Mouse (Mus musculus) CH12.LX (cell line): ENCODE data around the gene Tradd. TPM values are rescaled to one million over a fixed set of nuclear protein-coding genes. Genes with fewer than 3 reads are reported as not detected.

Experiments
- DNase-seq: peaks from one replicate; pipeline ENCODE4 v3.0.0-alpha.2; 2013; ENCODE audit errors: extremely low read depth
- H3K27ac ChIP-seq: 2 replicates; pipeline ENCODE4 v1.5.1; 2012; ENCODE audit warnings: low read depth, mild to moderate bottlenecking, control low read depth, moderate library complexity; ENCODE audit not compliant: insufficient read depth
- H3K27me3 ChIP-seq: replicated peaks from 2 replicates; pipeline ENCODE3; 2012; ENCODE audit warnings: inconsistent platforms
- H3K36me3 ChIP-seq, 2 experiments: replicated peaks in 1 of 2; 2 replicates each; pipeline versions ENCODE3 to v1.6.1; 2012; ENCODE audit warnings: inconsistent platforms in 1 of 2, low read length in 1 of 2, mild to moderate bottlenecking in 1 of 2, mixed read lengths in 1 of 2, moderate library complexity in 1 of 2; ENCODE audit not compliant: control insufficient read depth in 1 of 2, insufficient read depth in 1 of 2
- H3K4me1 ChIP-seq, 2 experiments: 2 replicates each; pipeline ENCODE4 v1.6.1; 2012; ENCODE audit warnings: inconsistent platforms in 1 of 2, moderate library complexity in 1 of 2; ENCODE audit not compliant: insufficient read depth in 2 of 2, control insufficient read depth in 1 of 2
- H3K4me2 ChIP-seq: 2 replicates; pipeline ENCODE4 v1.6.1; 2012; ENCODE audit warnings: low read depth, mild to moderate bottlenecking, control low read depth; ENCODE audit not compliant: poor library complexity, insufficient read depth, severe bottlenecking
- H3K4me3 ChIP-seq, 3 experiments: fragments of 150-350 bp in 1 of 3; sonication (generic) in 1 of 3; replicated peaks in 1 of 3; 2 replicates each; pipeline versions ENCODE3 to v1.5.1; 2011 to 2012; ENCODE audit warnings: low read depth in 2 of 3, low read length in 2 of 3, mild to moderate bottlenecking in 2 of 3, moderate library complexity in 2 of 3, control low read depth in 1 of 3, improper control_type of control experiment in 1 of 3, inconsistent platforms in 1 of 3, mixed read lengths in 1 of 3; ENCODE audit not compliant: poor library complexity in 1 of 3
- H3K79me2 ChIP-seq: replicated peaks from 2 replicates; pipeline ENCODE4 v1.6.1; 2012; ENCODE audit warnings: mild to moderate bottlenecking, moderate library complexity; ENCODE audit not compliant: control insufficient read depth, poor library complexity, insufficient read depth, severe bottlenecking; ENCODE audit errors: extremely low read depth
- H3K9ac ChIP-seq: 2 replicates; pipeline ENCODE4 v1.6.1; 2012; ENCODE audit warnings: low read depth, mild to moderate bottlenecking, control low read depth, moderate library complexity; ENCODE audit not compliant: insufficient read depth
- H3K9me3 ChIP-seq: replicated peaks from 2 replicates; pipeline ENCODE3; 2012; ENCODE audit warnings: low read length, inconsistent platforms, mixed read lengths
- BHLHE40 ChIP-seq: IDR thresholded peaks from 2 replicates; pipeline ENCODE4 v1.6.1; 2011; ENCODE audit warnings: mild to moderate bottlenecking, low read depth, low read length, improper control_type of control experiment
- CHD1 ChIP-seq: IDR thresholded peaks from 2 replicates; pipeline ENCODE4 v1.6.1; 2012; ENCODE audit warnings: low read depth, low read length, improper control_type of control experiment, inconsistent platforms
- CHD2 ChIP-seq: IDR thresholded peaks from 2 replicates; pipeline ENCODE4 v1.6.1; 2011; ENCODE audit warnings: low read length, improper control_type of control experiment
- CTCF ChIP-seq, 2 experiments: IDR thresholded peaks in 1 of 2; conservative IDR thresholded peaks in 1 of 2; 2 replicates each; pipeline ENCODE4 v1.5.1; 2011 to 2012; ENCODE audit warnings: low read depth in 2 of 2, low read length in 2 of 2, improper control_type of control experiment in 1 of 2, inconsistent platforms in 1 of 2, mild to moderate bottlenecking in 1 of 2, moderate library complexity in 1 of 2
- E2F4 ChIP-seq: IDR thresholded peaks from 2 replicates; pipeline ENCODE4 v1.6.1; 2011; ENCODE audit warnings: low read depth, low read length, improper control_type of control experiment; ENCODE audit not compliant: insufficient replicate concordance
- ELF1 ChIP-seq: IDR thresholded peaks from 2 replicates; pipeline ENCODE4 v1.6.1; 2014; ENCODE audit warnings: low read depth, mild to moderate bottlenecking, inconsistent platforms, low read length, improper control_type of control experiment
- GABPA ChIP-seq: IDR thresholded peaks from 2 replicates; pipeline ENCODE4 v1.6.1; 2012; ENCODE audit warnings: low read depth, low read length, improper control_type of control experiment, inconsistent platforms; ENCODE audit not compliant: insufficient replicate concordance
- HCFC1 ChIP-seq: IDR thresholded peaks from 2 replicates; pipeline ENCODE4 v1.6.1; 2012; ENCODE audit warnings: low read depth, mild to moderate bottlenecking, inconsistent platforms, low read length, improper control_type of control experiment
- IRF4 ChIP-seq: IDR thresholded peaks from 2 replicates; pipeline ENCODE4 v1.6.1; 2014; ENCODE audit warnings: low read depth, mild to moderate bottlenecking, inconsistent platforms, low read length, improper control_type of control experiment
- JUND ChIP-seq: conservative IDR thresholded peaks from 2 replicates; pipeline ENCODE4 v1.6.1; 2011; ENCODE audit warnings: low read depth, low read length, improper control_type of control experiment
- KAT2A ChIP-seq: IDR thresholded peaks from 2 replicates; pipeline ENCODE4 v1.6.1; 2012; ENCODE audit warnings: low read length, improper control_type of control experiment, inconsistent platforms; ENCODE audit not compliant: insufficient replicate concordance
- MAFK ChIP-seq: IDR thresholded peaks from 2 replicates; pipeline ENCODE4 v1.6.1; 2011; ENCODE audit warnings: low read length, improper control_type of control experiment; ENCODE audit not compliant: insufficient replicate concordance
- MAX ChIP-seq: IDR thresholded peaks from 2 replicates; pipeline ENCODE4 v1.6.1; 2011; ENCODE audit warnings: low read length, improper control_type of control experiment
- MAZ ChIP-seq: IDR thresholded peaks from 2 replicates; pipeline ENCODE4 v1.6.1; 2012; ENCODE audit warnings: low read depth, mild to moderate bottlenecking, inconsistent platforms, low read length, improper control_type of control experiment, moderate library complexity
- MEF2A ChIP-seq: IDR thresholded peaks from 2 replicates; pipeline ENCODE4 v1.6.1; 2014; ENCODE audit warnings: low read depth, mild to moderate bottlenecking, inconsistent platforms, low read length, improper control_type of control experiment, borderline replicate concordance
- MXI1 ChIP-seq: IDR thresholded peaks from 2 replicates; pipeline ENCODE4 v1.6.1; 2011; ENCODE audit warnings: mild to moderate bottlenecking, low read depth, low read length, improper control_type of control experiment
- NRF1 ChIP-seq: IDR thresholded peaks from 2 replicates; pipeline ENCODE4 v1.6.1; 2014; ENCODE audit warnings: low read depth, mild to moderate bottlenecking, inconsistent platforms, low read length, improper control_type of control experiment, moderate library complexity
- PAX5 ChIP-seq: IDR thresholded peaks from 2 replicates; pipeline ENCODE4 v1.6.1; 2012; ENCODE audit warnings: low read length, inconsistent platforms, mixed read lengths
- POLR2A ChIP-seq: IDR thresholded peaks from 2 replicates; pipeline ENCODE4 v1.6.1; 2011; ENCODE audit warnings: low read depth, mild to moderate bottlenecking, improper control_type of control experiment, low read length
- POLR2AphosphoS2 ChIP-seq: IDR thresholded peaks from 2 replicates; pipeline ENCODE4 v1.6.1; 2011; ENCODE audit warnings: low read depth, low read length, improper control_type of control experiment
- RAD21 ChIP-seq: IDR thresholded peaks from 2 replicates; pipeline ENCODE4 v1.6.1; 2011; ENCODE audit warnings: low read depth, mild to moderate bottlenecking, low read length, improper control_type of control experiment, moderate library complexity
- RCOR1 ChIP-seq: conservative IDR thresholded peaks from 2 replicates; pipeline ENCODE4 v1.6.1; 2012; ENCODE audit warnings: low read depth, mild to moderate bottlenecking, inconsistent platforms, low read length, improper control_type of control experiment
- SIN3A ChIP-seq: IDR thresholded peaks from 2 replicates; pipeline ENCODE4 v1.6.1; 2012; ENCODE audit warnings: low read length, improper control_type of control experiment, inconsistent platforms
- SMC3 ChIP-seq: IDR thresholded peaks from 2 replicates; pipeline ENCODE4 v1.6.1; 2011; ENCODE audit warnings: low read depth, low read length, improper control_type of control experiment
- TBP ChIP-seq: conservative IDR thresholded peaks from 2 replicates; pipeline ENCODE4 v1.6.1; 2011; ENCODE audit warnings: low read depth, low read length, improper control_type of control experiment
- UBTF ChIP-seq: IDR thresholded peaks from 2 replicates; pipeline ENCODE4 v1.6.1; 2012; ENCODE audit warnings: low read depth, mild to moderate bottlenecking, inconsistent platforms, low read length, improper control_type of control experiment, moderate library complexity
- USF1 ChIP-seq: IDR thresholded peaks from 2 replicates; pipeline ENCODE4 v1.6.1; 2014; ENCODE audit warnings: low read depth, mild to moderate bottlenecking, inconsistent platforms, low read length, improper control_type of control experiment
- USF2 ChIP-seq: conservative IDR thresholded peaks from 2 replicates; pipeline ENCODE4 v1.6.1; 2011; ENCODE audit warnings: low read depth, low read length, improper control_type of control experiment
- ZC3H11A ChIP-seq: IDR thresholded peaks from 2 replicates; pipeline ENCODE4 v1.6.1; 2012; ENCODE audit warnings: low read depth, mild to moderate bottlenecking, inconsistent platforms, low read length, improper control_type of control experiment
- ZKSCAN1 ChIP-seq: IDR thresholded peaks from 2 replicates; pipeline ENCODE4 v1.6.1; 2012; ENCODE audit warnings: low read depth, inconsistent platforms, low read length, improper control_type of control experiment, borderline replicate concordance
- ZMIZ1 ChIP-seq: IDR thresholded peaks from 2 replicates; pipeline ENCODE4 v1.6.1; 2012; ENCODE audit warnings: low read depth, mild to moderate bottlenecking, inconsistent platforms, low read length, improper control_type of control experiment
- ZNF384 ChIP-seq: IDR thresholded peaks from 2 replicates; pipeline ENCODE4 v1.6.1; 2012; ENCODE audit warnings: low read depth, low read length, improper control_type of control experiment, inconsistent platforms
- dilution Hi-C: fragments of 300-500 bp; cut with MboI; formaldehyde crosslinking; loops from 2 replicates; pipeline ENCODE4 v1.14.3; 2020; ENCODE audit warnings: low sequenced_read_pairs; ENCODE audit not compliant: extremely low pct_unique_long_range_greater_than_20kb, extremely low pct_ligation_motif_present
- in situ Hi-C: fragments of 300-500 bp; cut with MboI; formaldehyde crosslinking; loops from 3 replicates; pipeline ENCODE4 v1.14.3; 2019; ENCODE audit warnings: low sequenced_read_pairs, low pct_ligation_motif_present, low pct_unique_long_range_greater_than_20kb, mixed read lengths
- polyA plus RNA-seq: library from polyadenylated mRNA; unstranded; fragments of >175 nt; gene quantifications from 2 replicates; pipeline ENCODE4 v1.2.1, GENCODE M21; 2012; ENCODE audit warnings: low read depth; ENCODE audit not compliant: insufficient read length
- total RNA-seq, 2 experiments: library from RNA; depleted of rRNA; stranded (reverse); fragments of 300-350 nt in 1 of 2; fragments of >200 nt in 1 of 2; gene quantifications; 2 replicates each; pipeline ENCODE4 v1.2.3; 2012 to 2014

Gene Tradd
- total and polyA plus RNA-seq, 3 experiments: 18.6 to 30.8 (median 20.4) TPM

DNA sequence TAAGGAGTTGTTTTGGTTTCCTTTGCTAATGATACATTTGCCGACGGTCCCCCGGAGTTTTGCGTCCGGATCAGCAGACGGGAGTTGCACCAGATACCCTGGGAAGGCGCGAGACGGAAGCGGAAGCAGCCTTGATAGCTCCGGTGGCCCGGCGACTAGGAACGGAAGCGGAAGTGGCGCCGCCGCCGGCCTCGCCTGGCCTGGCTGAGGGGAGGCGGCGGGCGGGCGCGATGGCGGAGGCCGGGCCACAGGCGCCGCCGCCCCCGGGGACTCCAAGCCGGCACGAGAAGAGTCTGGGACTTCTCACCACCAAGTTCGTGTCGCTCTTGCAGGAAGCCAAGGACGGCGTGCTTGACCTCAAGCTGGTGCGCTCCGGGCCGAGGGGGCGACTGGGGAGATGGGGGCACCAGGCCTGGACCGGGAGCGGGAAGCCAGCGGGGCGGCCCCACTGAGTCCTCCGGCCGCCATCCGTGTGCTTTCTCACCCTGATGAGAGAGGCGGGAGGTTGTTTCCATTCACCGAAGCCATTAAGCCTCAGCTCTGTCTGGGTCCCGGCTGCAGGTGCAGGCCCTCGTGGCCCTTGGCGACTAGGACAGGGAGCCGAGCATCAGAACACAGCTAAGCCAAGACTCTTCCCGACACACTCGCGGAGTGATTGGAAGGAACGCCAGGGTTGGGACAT, 33.2 kb upstream of the Tradd start, which contains the start of gene E2f4 (continued):
- TF ChIP-seq NRF1: peak; percentile 43
- peak; percentile 66; the same call in 1 of the 2 replicates for TF ChIP-seq POLR2AphosphoS2
- TF ChIP-seq MAX: no peak
- no peak for TF ChIP-seq BHLHE40
- TF ChIP-seq E2F4: no peak
- peak; percentile 99 for TF ChIP-seq ELF1
- peak; percentile 87 for TF ChIP-seq HCFC1
- no peak for TF ChIP-seq GABPA
- TF ChIP-seq JUND: no peak
- TF ChIP-seq IRF4: peak; percentile 57; the same call in 1 of the 2 replicates
- TF ChIP-seq MXI1: peak; percentile 70
- peak; percentile 85 for TF ChIP-seq POLR2A
- no peak for TF ChIP-seq ZC3H11A
- TF ChIP-seq MEF2A: peak; percentile 67
- 0 out of 2 replicates have a peak, but pooled peaks have one; percentile 27 for TF ChIP-seq TBP

DNA sequence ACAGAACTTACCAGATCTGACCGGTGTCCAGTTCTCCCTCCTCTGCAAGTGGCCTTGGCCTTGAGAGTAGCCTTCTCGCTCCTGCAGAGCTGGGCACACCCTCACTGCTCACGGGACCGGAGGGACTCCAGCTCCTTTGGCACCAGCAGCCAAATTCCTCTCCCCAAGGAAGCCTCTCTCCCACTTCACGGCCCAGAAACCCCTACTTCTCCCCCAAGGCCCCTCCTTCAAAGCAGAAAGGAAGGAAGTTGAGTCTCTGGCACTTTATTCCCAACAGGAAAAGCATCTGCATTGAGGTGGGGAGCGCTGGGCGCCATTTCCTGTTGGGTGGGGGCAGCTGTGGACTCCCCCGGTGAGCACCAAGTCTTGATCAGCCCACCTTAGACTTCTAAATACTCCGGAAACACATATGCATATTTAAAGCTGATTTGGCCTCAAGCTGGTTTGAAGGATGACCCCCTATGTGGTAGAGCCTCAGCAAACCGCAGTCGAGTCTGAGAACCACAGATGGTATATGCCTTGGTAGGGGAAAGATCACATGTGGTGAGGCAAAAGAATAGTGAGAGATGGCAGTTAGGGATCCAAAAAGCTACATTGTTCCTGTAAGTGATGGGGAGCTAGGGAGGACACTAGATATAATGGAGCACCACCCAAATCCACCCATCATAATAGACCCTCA, 31.6 kb upstream of the Tradd start, which contains the start of gene Exoc3l:
TSS of gene Exoc3l (minus strand) at position 207 of the 679 bp plus-strand sequence.
- Histone ChIP-seq H3K36me3 (peaks cover 11 to 38% of the 10 kb centered on the region in 2 experiments), H3K4me1 (peaks cover 8 to 47% of the 10 kb centered on the region in 2 experiments), H3K27ac (peak within 1 kb of the TSS; percentile 65), H3K9me3 (no peaks in the 10 kb centered on the region), H3K27me3 (no peaks in the 10 kb centered on the region), H3K4me2 (peak within 1 kb of the TSS; percentile 88), H3K9ac (peak within 1 kb of the TSS; percentile 45), H3K4me3 (peak within 1 kb of the TSS; percentile 82 to 96 (median 89)), H3K79me2 (peaks cover 26% of the 10 kb centered on the region)
- dilution Hi-C loops: no loop called here
- in situ Hi-C loops: no loop called here
- peak; percentile 60 for DNase-seq
- TF ChIP-seq KAT2A (no peak), TBP (peak; percentile 54; the same call in 1 of the 2 replicates), USF2 (no peak), JUND (no peak), PAX5 (no peak), ZKSCAN1 (no peak), MAFK (no peak), UBTF (no peak), POLR2A (no peak), MAX (peak; percentile 49; the same call in 1 of the 2 replicates), MAZ (no peak), SIN3A (no peak), POLR2AphosphoS2 (no peak), ZNF384 (no peak), CTCF (conservative IDR thresholded peaks at IDR 0.05 in 1 of 2, IDR thresholded peaks at IDR 0.05 in 1 of 2; ENCODE audit: low read depth in 2 of 2, low read length in 2 of 2) (no peak), ELF1 (no peak), CHD2 (no peak), ZC3H11A (no peak), GABPA (no peak), HCFC1 (no peak), BHLHE40 (no peak; the same call in 1 of the 2 replicates), MXI1 (0 out of 2 replicates have a peak, but pooled peaks have one; percentile 39), RCOR1 (no peak), IRF4 (no peak), RAD21 (no peak), SMC3 (no peak), USF1 (no peak), ZMIZ1 (peak; percentile 36), MEF2A (no peak), CHD1 (no peak)
